Mouse (Mus musculus) limb, embryonic 12.5 days (tissue): ENCODE data around the gene 4921536K21Rik. TPM values are rescaled to one million over a fixed set of nuclear protein-coding genes. Genes with fewer than 3 reads are reported as not detected.
A peak's percentile ranks its signal among the peaks of the same experiment; 100 is the strongest.

Source experiments
- ATAC-seq: fragments of 200-750 bp; cut with Nextera tagmentation; 2 replicates; pipeline ENCODE4 v1.8.0; 2017; ENCODE audit warnings: low read depth, moderate TSS enrichment; ENCODE audit not compliant: insufficient number of reproducible peaks, insufficient read depth, low FRiP score, low TSS enrichment
- H3K27ac ChIP-seq: fragments of 300-500 bp; sonication (generic); 2 replicates; pipeline ENCODE4 v1.5.1; 2016; ENCODE audit warnings: mild to moderate bottlenecking, moderate library complexity
- H3K27me3 ChIP-seq: fragments of 300-500 bp; sonication (generic); 2 replicates; pipeline ENCODE4 v1.6.1; 2016; ENCODE audit warnings: mild to moderate bottlenecking, moderate library complexity
- H3K36me3 ChIP-seq: fragments of 300-500 bp; sonication (generic); 2 replicates; pipeline ENCODE4 v1.6.1; 2016; ENCODE audit warnings: mild to moderate bottlenecking, moderate library complexity
- H3K4me1 ChIP-seq: fragments of 300-500 bp; sonication (generic); replicated peaks from 2 replicates; pipeline ENCODE4 v1.6.1; 2016
- H3K4me2 ChIP-seq: fragments of 300-500 bp; sonication (generic); 2 replicates; pipeline ENCODE4 v1.6.1; 2016; ENCODE audit warnings: mild to moderate bottlenecking, moderate library complexity
- H3K4me3 ChIP-seq: fragments of 300-500 bp; sonication (generic); replicated peaks from 2 replicates; pipeline ENCODE4 v1.5.1; 2016; ENCODE audit warnings: mild to moderate bottlenecking
- H3K9ac ChIP-seq: fragments of 300-500 bp; sonication (generic); replicated peaks from 2 replicates; pipeline ENCODE4 v1.6.1; 2016; ENCODE audit warnings: mild to moderate bottlenecking, moderate library complexity
- H3K9me3 ChIP-seq: fragments of 300-500 bp; sonication (generic); 2 replicates; pipeline ENCODE4 v1.6.1; 2016; ENCODE audit warnings: mild to moderate bottlenecking, moderate library complexity
- WGBS: fragments of 180-500 bp; shearing (Covaris S2); methylation state at CpG from one replicate; pipeline ENCODE4 v1.1.7; 2016; 5-methylcytosine and 5-hydroxymethylcytosine counted together
- polyA plus RNA-seq: library from polyadenylated mRNA; unstranded; fragments of >200 nt; fragmentation: Nextera tagmentation; extraction: Ambion mirVana; gene quantifications from 2 replicates; pipeline ENCODE4 v1.2.1, GENCODE M21; 2016

Gene 4921536K21Rik
- polyA plus RNA-seq = 0.15 and 0.18 TPM in 2 replicates

DNA sequence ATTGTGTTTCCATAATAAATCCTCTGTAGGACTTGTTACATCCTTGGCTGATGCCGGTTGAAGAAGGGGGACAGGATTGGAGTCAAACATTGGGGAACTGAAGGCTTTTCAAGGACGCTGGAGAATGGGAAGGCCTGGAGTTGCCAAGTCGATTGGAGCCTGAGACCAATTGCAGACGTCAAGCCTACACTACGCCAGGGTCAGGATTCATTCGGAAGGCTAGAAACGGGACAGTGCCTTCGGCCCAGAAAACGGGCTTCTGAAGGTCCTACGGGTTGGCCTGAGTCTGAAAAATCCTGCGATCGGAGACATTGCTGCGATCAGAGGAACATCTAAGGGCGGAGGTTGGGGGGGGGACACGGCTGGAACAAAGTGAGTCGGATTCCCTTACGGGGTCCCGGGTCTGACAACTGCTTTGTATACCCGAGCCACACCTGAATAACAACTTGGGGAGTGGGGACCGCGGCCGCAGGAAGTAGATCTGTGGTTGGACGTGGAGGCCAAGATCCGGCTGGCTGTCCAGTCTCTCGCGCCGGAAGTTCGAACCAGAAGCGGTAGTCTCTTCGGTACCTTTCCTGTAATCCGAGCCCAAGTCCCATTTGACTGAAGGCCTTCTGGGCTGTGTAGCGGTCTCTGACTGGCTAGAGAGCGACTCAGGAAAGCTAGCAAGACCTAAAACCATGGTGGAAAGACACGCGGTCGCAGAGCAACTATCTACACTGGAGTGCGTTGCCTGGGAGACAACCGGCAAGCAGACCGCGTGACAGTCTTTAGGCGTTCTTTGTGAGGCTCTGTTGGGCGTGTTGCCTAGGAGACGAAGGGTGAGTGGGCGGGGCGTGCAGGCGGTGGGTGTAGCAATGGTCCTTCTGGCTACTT, at the start of gene 4921536K21Rik, which contains the start of gene Dusp18:
Gene 4921536K21Rik (minus strand): TSS at position 693 of the 876 bp plus-strand sequence.
Gene Dusp18 (plus strand): TSS at position 835 of the 876 bp plus-strand sequence.
- Histone ChIP-seq H3K4me1 (no peaks in the 10 kb centered on the region; the same call in 1 of the 2 replicates), H3K4me3 (peak within 1 kb of the TSS; percentile 54), H3K27ac (peak within 1 kb of the TSS; percentile 90), H3K36me3 (peaks cover 21% of the 10 kb centered on the region), H3K9me3 (no peaks in the 10 kb centered on the region), H3K27me3 (no peaks in the 10 kb centered on the region), H3K4me2 (peak within 1 kb of the TSS; percentile 78), H3K9ac (peak within 1 kb of the TSS; percentile 53)
- peak; percentile 96 for ATAC-seq
- WGBS = 3% methylated on average over 46 of the region's 46 CpGs

- no peak overlapping the region for H3K9ac ChIP-seq
- 88% methylated on average over 7 of the region's 7 CpGs for WGBS
- ATAC-seq = no peak
These were observed 46.5 kb upstream of the 4921536K21Rik start for GRCm38 (mm10) chr11:3941371-3941770.

DNA sequence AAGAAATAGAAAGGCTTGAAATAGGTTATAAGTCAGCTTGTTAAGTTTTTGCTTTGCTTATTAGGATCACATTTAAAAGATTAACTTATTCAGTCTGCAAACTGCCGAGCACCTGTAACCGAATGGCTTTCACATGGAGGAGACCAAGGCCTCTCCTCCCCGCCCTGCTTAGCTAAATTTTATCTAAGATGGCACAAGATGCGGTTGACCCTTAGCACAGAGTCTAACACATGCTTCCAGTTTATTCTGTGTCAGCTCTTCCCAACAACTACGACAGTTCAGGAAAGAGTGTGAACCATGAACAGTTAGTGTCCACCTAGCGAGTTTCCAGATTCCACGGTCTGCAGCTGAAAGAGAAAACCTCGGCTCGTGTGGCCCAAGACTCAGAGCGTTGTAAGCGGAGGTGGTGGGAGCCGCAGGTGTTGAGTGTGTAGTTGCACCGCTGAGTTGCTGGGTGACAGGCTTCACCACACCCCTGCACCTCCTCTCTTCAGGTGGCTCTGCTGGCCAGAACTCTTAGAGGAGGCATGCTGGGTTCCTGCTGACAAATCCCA, 42.5 kb upstream of the 4921536K21Rik start:
- Histone ChIP-seq H3K4me3 (no peak overlapping the region), H3K9me3 (no peaks in the 10 kb centered on the region), H3K4me2 (no peak overlapping the region), H3K27me3 (0 out of 2 replicates have a peak, but pooled peaks cover 3% of the 10 kb centered on the region), H3K9ac (no peak overlapping the region), H3K27ac (no peak overlapping the region), H3K36me3 (no peaks in the 10 kb centered on the region), H3K4me1 (0 out of 2 replicates have a peak, but pooled peaks cover 4% of the 10 kb centered on the region)
- ATAC-seq = no peak
- WGBS = 73% methylated on average over 13 of the region's 13 CpGs

More at GRCm38 (mm10) chr11:3941371-3941770, 46.5 kb upstream of the 4921536K21Rik start:
- peaks cover 16% of the 10 kb centered on the region for H3K27me3 ChIP-seq
- H3K27ac ChIP-seq = no peak overlapping the region
- H3K4me1 ChIP-seq = no peaks in the 10 kb centered on the region
- no peaks in the 10 kb centered on the region for H3K9me3 ChIP-seq
- H3K4me2 ChIP-seq = no peak overlapping the region
- H3K4me3 ChIP-seq = no peak overlapping the region
- H3K36me3 ChIP-seq = no peaks in the 10 kb centered on the region

GRCm38 (mm10) chr11:3936318-3936717, 41.4 kb upstream of the 4921536K21Rik start:
- Histone ChIP-seq H3K4me3 (no peak overlapping the region), H3K27ac (no peak overlapping the region), H3K27me3 (0 out of 2 replicates have a peak, but pooled peaks cover 3% of the 10 kb centered on the region), H3K4me2 (no peak overlapping the region), H3K4me1 (peaks cover 6% of the 10 kb centered on the region; the same call in 1 of the 2 replicates), H3K9ac (no peak overlapping the region), H3K36me3 (no peaks in the 10 kb centered on the region), H3K9me3 (no peaks in the 10 kb centered on the region)
- no peak for ATAC-seq
- 77% methylated on average over 3 of the region's 3 CpGs for WGBS

- no peak overlapping the region for H3K9ac ChIP-seq
- no peak for ATAC-seq
- H3K36me3 ChIP-seq = no peaks in the 10 kb centered on the region
- WGBS = 72% methylated on average over 4 of the region's 4 CpGs
- no peak overlapping the region for H3K4me2 ChIP-seq
- no peaks in the 10 kb centered on the region for H3K9me3 ChIP-seq
- H3K27ac ChIP-seq = no peak overlapping the region
- 0 out of 2 replicates have a peak, but pooled peaks cover 3% of the 10 kb centered on the region for H3K27me3 ChIP-seq
- no peak overlapping the region for H3K4me3 ChIP-seq
- H3K4me1 ChIP-seq = peaks cover 12% of the 10 kb centered on the region; the same call in 1 of the 2 replicates
These were observed 40.2 kb upstream of the 4921536K21Rik start for GRCm38 (mm10) chr11:3935135-3935534.

GRCm38 (mm10) chr11:3933756-3934285, 38.9 kb upstream of the 4921536K21Rik start:
- ATAC-seq = no peak
- Histone ChIP-seq H3K4me2 (no peak overlapping the region), H3K9ac (no peak overlapping the region), H3K4me3 (no peak overlapping the region), H3K27ac (no peak overlapping the region), H3K9me3 (no peaks in the 10 kb centered on the region), H3K27me3 (0 out of 2 replicates have a peak, but pooled peaks cover 3% of the 10 kb centered on the region), H3K36me3 (no peaks in the 10 kb centered on the region), H3K4me1 (peaks cover 12% of the 10 kb centered on the region; the same call in 1 of the 2 replicates)
- 83% methylated on average over 9 of the region's 9 CpGs for WGBS

GRCm38 (mm10) chr11:3931511-3932211, 36.8 kb upstream of the 4921536K21Rik start, which contains the start of gene Tcn2:
TSS of gene Tcn2 (minus strand) at chr11:3932159.
- no peak within 1 kb of the TSS for H3K27ac ChIP-seq
- H3K36me3 ChIP-seq = peaks cover 6% of the 10 kb centered on the region; the same call in 1 of the 2 replicates
- H3K4me3 ChIP-seq = peak within 1 kb of the TSS; percentile 60

DNA sequence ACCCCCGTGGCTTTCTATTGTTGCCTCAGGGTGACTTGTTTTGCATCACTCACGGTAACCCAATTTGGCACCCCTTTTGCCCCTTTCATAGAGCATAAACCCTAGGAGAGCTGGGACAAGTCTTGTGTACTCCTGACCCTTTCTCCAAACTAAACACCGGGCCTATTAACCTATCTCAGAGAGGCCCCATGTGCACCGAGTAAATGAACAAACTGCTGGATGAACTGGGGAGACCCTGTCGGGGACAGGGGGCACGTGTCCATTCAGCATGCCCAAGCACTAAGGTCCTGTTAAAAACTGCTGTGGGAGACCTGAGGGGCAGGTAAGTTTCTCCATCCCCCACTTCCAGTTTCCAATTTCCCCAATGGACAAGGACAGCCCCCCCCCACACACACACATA, 36.0 kb upstream of the 4921536K21Rik start:
- no peak overlapping the region for H3K27ac ChIP-seq
- ATAC-seq = no peak
- 36% methylated on average over 6 of the region's 6 CpGs for WGBS
- H3K9me3 ChIP-seq = no peaks in the 10 kb centered on the region
- 0 out of 2 replicates have a peak, but pooled peaks cover 1% of the 10 kb centered on the region for H3K27me3 ChIP-seq
- H3K4me1 ChIP-seq = peaks cover 12% of the 10 kb centered on the region; the same call in 1 of the 2 replicates
- peaks cover 13% of the 10 kb centered on the region; the same call in 1 of the 2 replicates for H3K36me3 ChIP-seq
- peak overlapping the region; percentile 60 for H3K4me3 ChIP-seq
- peak overlapping the region; percentile 66; the same call in 1 of the 2 replicates for H3K9ac ChIP-seq
- H3K4me2 ChIP-seq = peak overlapping the region; percentile 80

More at GRCm38 (mm10) chr11:3931511-3932211, 36.8 kb upstream of the 4921536K21Rik start, which contains the start of gene Tcn2:
- Histone ChIP-seq H3K9me3 (no peaks in the 10 kb centered on the region), H3K9ac (peak within 1 kb of the TSS; percentile 66), H3K4me2 (peak within 1 kb of the TSS; percentile 80), H3K4me1 (peaks cover 12% of the 10 kb centered on the region; the same call in 1 of the 2 replicates), H3K27me3 (0 out of 2 replicates have a peak, but pooled peaks cover 3% of the 10 kb centered on the region)
- peak; percentile 70 for ATAC-seq
- WGBS = under 1% methylated on average over 21 of the region's 26 CpGs

GRCm38 (mm10) chr11:3930019-3930418, 35.1 kb upstream of the 4921536K21Rik start:
- H3K36me3 ChIP-seq = peaks cover 21% of the 10 kb centered on the region; the same call in 1 of the 2 replicates
- peaks cover 12% of the 10 kb centered on the region; the same call in 1 of the 2 replicates for H3K4me1 ChIP-seq
- ATAC-seq = no peak
- 75% methylated on average over 4 of the region's 4 CpGs for WGBS
- H3K27me3 ChIP-seq = no peaks in the 10 kb centered on the region
- no peaks in the 10 kb centered on the region for H3K9me3 ChIP-seq
- H3K4me3 ChIP-seq = no peak overlapping the region
- H3K4me2 ChIP-seq = no peak overlapping the region
- no peak overlapping the region for H3K27ac ChIP-seq
- H3K9ac ChIP-seq = no peak overlapping the region

GRCm38 (mm10) chr11:3925916-3926315, 31.0 kb upstream of the 4921536K21Rik start:
- ATAC-seq = no peak
- no peaks in the 10 kb centered on the region for H3K27me3 ChIP-seq
- 93% methylated on average over 10 of the region's 10 CpGs for WGBS

More at GRCm38 (mm10) chr11:3925916-3926315, 31.0 kb upstream of the 4921536K21Rik start:
- H3K9ac ChIP-seq = no peak overlapping the region
- H3K27ac ChIP-seq = no peak overlapping the region
- H3K4me2 ChIP-seq = no peak overlapping the region
- peaks cover 51% of the 10 kb centered on the region for H3K36me3 ChIP-seq
- no peak overlapping the region for H3K4me3 ChIP-seq
- peaks cover 1% of the 10 kb centered on the region; the same call in 1 of the 2 replicates for H3K4me1 ChIP-seq
- no peaks in the 10 kb centered on the region for H3K9me3 ChIP-seq
